Mouse (Mus musculus): ENCODE measurements around the gene Carmil1.

DNA sequence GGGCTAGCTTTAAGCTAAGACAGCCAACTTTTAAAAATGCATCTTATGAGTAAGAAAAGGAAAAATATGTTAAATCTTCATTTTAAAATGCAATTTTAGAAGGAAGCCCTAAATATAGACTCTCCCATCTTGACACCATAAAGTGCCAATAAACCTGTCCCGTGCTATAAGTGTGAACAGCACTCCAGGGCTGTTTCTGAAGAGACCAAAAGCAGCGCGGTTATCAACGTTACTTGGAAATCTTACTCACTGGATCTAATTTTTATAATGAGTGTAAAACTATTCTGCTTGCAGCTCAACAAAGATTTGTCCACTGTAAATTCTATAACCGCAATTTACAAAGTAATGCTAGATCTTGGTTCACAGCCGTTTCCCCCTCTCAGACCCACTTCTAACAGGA is 232.0 kb downstream of the Carmil1 start:
- TF ChIP-seq POLR2A (IDR thresholded peaks at IDR 0.05; ENCODE audit: insufficient read depth, low read depth, low read length) (no peak), EP300 (IDR thresholded peaks at IDR 0.05; ENCODE audit: insufficient read depth, low read depth, low read length) (no peak)
